20 mouse cellular contexts compared by ENCODE assay signal in the genomic region with DNA sequence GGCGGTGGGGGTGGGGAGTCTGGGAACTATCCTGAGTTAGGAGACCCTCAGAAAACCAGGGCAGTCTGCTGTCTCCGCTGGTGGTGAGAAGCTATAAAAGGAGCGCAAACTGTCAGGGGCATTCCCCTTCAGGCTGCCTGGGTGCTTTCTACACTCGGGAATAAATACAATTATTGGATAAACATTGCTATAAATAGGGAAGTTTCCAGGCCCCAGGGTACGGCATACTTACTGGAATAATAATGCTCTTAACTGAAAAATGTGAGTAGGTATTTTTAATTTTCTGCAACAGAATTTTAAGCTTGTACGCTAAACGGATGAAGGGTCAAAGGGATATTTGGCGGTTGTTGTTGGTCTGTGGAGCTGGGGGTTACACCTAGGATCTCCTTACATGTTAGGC. TPM values are rescaled to one million over a fixed set of nuclear protein-coding genes. Genes with fewer than 3 reads are reported as not detected.
DNase-seq lines count a peak whose midpoint lies in the region; ATAC-seq and TF ChIP-seq lines count a peak whose summit lies in the region.
"Had no signal": no experiment of that assay in that cellular context is flagged by ENCODE, and none has a peak within 500 bp of the region (broad histone marks: within the 10 kb centered on the region; RNA-seq: fewer than 3 reads in every experiment).

No protein-coding gene starts in this region.

- H3K4me2 ChIP-seq in heart, embryonic 11.5 days, result peak overlapping the region; percentile 52
- H3K4me2 ChIP-seq in kidney, embryonic 16.5 days (replicated peaks; ENCODE audit: low read depth, low read length), result peak overlapping the region; percentile 27
- no peak overlapping the region for H3K4me2 ChIP-seq in limb, embryonic 14.5 days (replicated peaks; ENCODE audit: low read depth, low read length, severe bottlenecking)
- H3K4me2 ChIP-seq: liver, embryonic 11.5 days had no signal

- no peaks in the 10 kb centered on the region for H3K36me3 ChIP-seq in heart, embryonic 11.5 days (ENCODE audit: control insufficient read depth, insufficient read depth, low read length)
- no peaks in the 10 kb centered on the region for H3K36me3 ChIP-seq in kidney, embryonic 16.5 days (ENCODE audit: insufficient read depth, low read length)
- no peaks in the 10 kb centered on the region for H3K36me3 ChIP-seq in limb, embryonic 14.5 days (ENCODE audit: control insufficient read depth, insufficient read depth, low read length)
- H3K36me3 ChIP-seq: forebrain, embryonic 10.5 days had no signal

- H3K4me1 ChIP-seq in heart, embryonic 11.5 days (ENCODE audit: control insufficient read depth, insufficient read depth, low read length), result no peaks in the 10 kb centered on the region; the same call in 1 of the 2 replicates
- peaks cover 35% of the 10 kb centered on the region for H3K4me1 ChIP-seq in kidney, embryonic 16.5 days (ENCODE audit: insufficient read depth, low read length)
- no peaks in the 10 kb centered on the region for H3K4me1 ChIP-seq in brown adipose tissue, adult 24 weeks (ENCODE audit: control insufficient read depth, insufficient read depth, insufficient read length, low read length)
- H3K4me1 ChIP-seq in limb, embryonic 14.5 days (ENCODE audit: control insufficient read depth, insufficient read depth, low read length), result peaks cover 26% of the 10 kb centered on the region

- no peak for TF ChIP-seq POLR2A in limb, embryonic 14.5 days (IDR thresholded peaks at IDR 0.05; ENCODE audit: borderline replicate concordance, extremely low read depth, insufficient read depth, insufficient read length)

- no peak for ATAC-seq in heart, embryonic 11.5 days (replicated peaks; ENCODE audit: insufficient number of reproducible peaks, low FRiP score, low TSS enrichment)
- ATAC-seq in kidney, embryonic 16.5 days (ENCODE audit: low FRiP score, low TSS enrichment), result no peak
- ATAC-seq in limb, embryonic 14.5 days (ENCODE audit: low FRiP score, low read depth), result no peak
- ATAC-seq in CD4-positive, CD25-positive, alpha-beta regulatory T cell, adult 4 months, result no peak
- ATAC-seq: inflammation-experienced regulatory T-cells, adult 6 months had no signal

- peak overlapping the region; percentile 14; the same call in 1 of the 2 replicates for H3K4me3 ChIP-seq in heart, embryonic 11.5 days (ENCODE audit: low read depth, low read length)
- no peak overlapping the region for H3K4me3 ChIP-seq in kidney, embryonic 16.5 days (ENCODE audit: low read length)
- H3K4me3 ChIP-seq in brown adipose tissue, adult 24 weeks (ENCODE audit: insufficient read depth, low read depth, low read length), result 0 out of 2 replicates have a peak overlapping the region, but pooled peaks have one; percentile 16
- H3K4me3 ChIP-seq in limb, embryonic 14.5 days (replicated peaks; ENCODE audit: low read length), result no peak overlapping the region
- H3K4me3 ChIP-seq: forebrain, embryonic 10.5 days; left cerebral cortex, adult 2 months had no signal

- H3K27ac ChIP-seq in heart, embryonic 11.5 days (ENCODE audit: low read depth, low read length), result no peak overlapping the region
- H3K27ac ChIP-seq in kidney, embryonic 16.5 days (ENCODE audit: low read length), result peak overlapping the region; percentile 97; the same call in 1 of the 2 replicates
- peak overlapping the region; percentile 3; the same call in 1 of the 2 replicates for H3K27ac ChIP-seq in brown adipose tissue, adult 24 weeks (replicated peaks; ENCODE audit: low read depth, low read length)
- peak overlapping the region; percentile 94 for H3K27ac ChIP-seq in limb, embryonic 14.5 days (replicated peaks; ENCODE audit: low read depth, low read length)
- H3K27ac ChIP-seq: forebrain, embryonic 10.5 days; left cerebral cortex, adult 2 months; macrophage had no signal

- 55% methylated on average over 8 of the region's 8 CpGs for WGBS in heart, embryonic 11.5 days (ENCODE audit: insufficient replicate concordance)
- 35% methylated on average over 8 of the region's 8 CpGs for WGBS in kidney, embryonic 16.5 days
- 31% methylated on average over 8 of the region's 8 CpGs for WGBS in limb, embryonic 14.5 days

- no peaks in the 10 kb centered on the region for H3K27me3 ChIP-seq in heart, embryonic 11.5 days (ENCODE audit: control insufficient read depth, insufficient read depth, low read length)
- no peaks in the 10 kb centered on the region for H3K27me3 ChIP-seq in kidney, embryonic 16.5 days (ENCODE audit: insufficient read depth, low read length)
- H3K27me3 ChIP-seq in limb, embryonic 14.5 days (ENCODE audit: control insufficient read depth, insufficient read depth, low read length), result no peaks in the 10 kb centered on the region

- 0 out of 2 replicates have a peak overlapping the region, but pooled peaks have one; percentile 28 for H3K9ac ChIP-seq in heart, embryonic 11.5 days (ENCODE audit: low read depth, low read length)
- H3K9ac ChIP-seq in kidney, embryonic 16.5 days (replicated peaks; ENCODE audit: low read length), result peak overlapping the region; percentile 18; the same call in 1 of the 2 replicates
- no peak overlapping the region for H3K9ac ChIP-seq in limb, embryonic 14.5 days (ENCODE audit: low read depth, low read length, severe bottlenecking)

- no peaks in the 10 kb centered on the region; the same call in 1 of the 2 replicates for H3K9me3 ChIP-seq in heart, embryonic 11.5 days (replicated peaks; ENCODE audit: control insufficient read depth, low read length)
- H3K9me3 ChIP-seq in kidney, embryonic 16.5 days (ENCODE audit: low read length), result peaks cover 3% of the 10 kb centered on the region; the same call in 1 of the 2 replicates
- H3K9me3 ChIP-seq in limb, embryonic 14.5 days (ENCODE audit: control insufficient read depth, low read length), result no peaks in the 10 kb centered on the region
- H3K9me3 ChIP-seq: forebrain, embryonic 10.5 days had no signal

- no peak for DNase-seq in heart, adult 8-10 months (ENCODE audit: low spot score)
- no peak for DNase-seq in kidney, postnatal 14 days
- DNase-seq in limb, embryonic 14.5 days (ENCODE audit: low spot score), result peak; percentile 37
- DNase-seq in urinary bladder, postnatal 14 days (ENCODE audit: low spot score), result no peak
- DNase-seq: adrenal gland, postnatal 10 days; B cell, adult 2 months; cerebellum, postnatal 14 days; retina, postnatal 1 day; thymus, adult 18-20 months had no signal

RNA-seq across cellular contexts. Expression of gene Tuba1c, which starts 10.3 kb away (rescaled TPM):
- 167 and 169 TPM in 2 replicates for polyA plus RNA-seq in heart, embryonic 11.5 days (2014; fragmentation: Nextera tagmentation; extraction: Ambion mirVana)
- total RNA-seq in heart, adult 8-10 months (2022), result 10 to 100 TPM; 32.2 to 40.4 (median 33.3) TPM
- polyA plus RNA-seq in kidney, embryonic 16.5 days (2015; fragmentation: Nextera tagmentation; extraction: Ambion mirVana), result 213 and 219 TPM in 2 replicates
- 10.3 and 28.1 TPM in 2 replicates for polyA plus RNA-seq in brown adipose tissue, adult 24 weeks (2012; ENCODE audit: insufficient read depth, insufficient read length, missing spikeins)
- polyA plus RNA-seq in limb, embryonic 14.5 days (2012; rRNA removed), result 192 and 293 TPM in 2 replicates
- polyA plus RNA-seq in limb, embryonic 14.5 days (2014; fragmentation: Nextera tagmentation; extraction: Ambion mirVana), result 150 and 162 TPM in 2 replicates
- polyA plus RNA-seq in CD4-positive, CD25-positive, alpha-beta regulatory T cell, adult 4 months (2017; shearing (Covaris generic)), result 100 to 1,000 TPM in 1 of 2 experiments, 10 to 100 TPM in 1; 74.6 to 131 TPM

RNA-seq across cellular contexts. Expression of gene Prph, which starts 35.5 kb away (rescaled TPM):
- polyA plus RNA-seq in heart, embryonic 11.5 days (2014; fragmentation: Nextera tagmentation; extraction: Ambion mirVana), result 0.09 and 0.59 TPM in 2 replicates
- total RNA-seq in heart, adult 8-10 months (2022), result 1 to 10 TPM in 1 of 4 experiments, under 1 TPM in 3; 0.16 to 1.4 (median 0.47) TPM
- polyA plus RNA-seq in kidney, embryonic 16.5 days (2015; fragmentation: Nextera tagmentation; extraction: Ambion mirVana), result 3.3 and 5.8 TPM in 2 replicates
- not detected in 2 replicates for polyA plus RNA-seq in brown adipose tissue, adult 24 weeks (2012; ENCODE audit: insufficient read depth, insufficient read length, missing spikeins)
- polyA plus RNA-seq in limb, embryonic 14.5 days (2012; rRNA removed), result 2.7 and 4.2 TPM in 2 replicates
- 1.3 and 1.7 TPM in 2 replicates for polyA plus RNA-seq in limb, embryonic 14.5 days (2014; fragmentation: Nextera tagmentation; extraction: Ambion mirVana)
- not detected for polyA plus RNA-seq in CD4-positive, CD25-positive, alpha-beta regulatory T cell, adult 4 months (2017; shearing (Covaris generic))
- total RNA-seq: granulocyte monocyte progenitor cell, adult 5-6 weeks; MEL had no signal
- polyA plus RNA-seq: inflammation-experienced regulatory T-cells, adult 6 months had no signal

RNA-seq across cellular contexts. Expression of gene Troap, which starts 54.9 kb away (rescaled TPM):
- 21.1 and 22.0 TPM in 2 replicates for polyA plus RNA-seq in heart, embryonic 11.5 days (2014; fragmentation: Nextera tagmentation; extraction: Ambion mirVana)
- total RNA-seq in heart, adult 8-10 months (2022), result under 1 TPM in 2 of 4 experiments, not detected in 2; 0.22 to 0.35 TPM
- polyA plus RNA-seq in kidney, embryonic 16.5 days (2015; fragmentation: Nextera tagmentation; extraction: Ambion mirVana), result 35.8 and 45.8 TPM in 2 replicates
- polyA plus RNA-seq in brown adipose tissue, adult 24 weeks (2012; ENCODE audit: insufficient read depth, insufficient read length, missing spikeins), result not detected in 2 replicates
- polyA plus RNA-seq in limb, embryonic 14.5 days (2012; rRNA removed), result 41.5 and 51.3 TPM in 2 replicates
- 20.3 and 22.1 TPM in 2 replicates for polyA plus RNA-seq in limb, embryonic 14.5 days (2014; fragmentation: Nextera tagmentation; extraction: Ambion mirVana)
- 1 to 10 TPM in 1 of 2 experiments, under 1 TPM in 1; 0.59 to 1.3 TPM for polyA plus RNA-seq in CD4-positive, CD25-positive, alpha-beta regulatory T cell, adult 4 months (2017; shearing (Covaris generic))

Comparison
In these comparisons a context has a peak if more than half of its experiments do, and no peak if none do; other contexts are left out.
1. H3K4me3 ChIP-seq: peak in heart, embryonic 11.5 days (single experiment) and brown adipose tissue, adult 24 weeks (single experiment); none in kidney, embryonic 16.5 days (single experiment) and limb, embryonic 14.5 days (single experiment).